Mouse (Mus musculus) T-cell, adult 66 days (primary cell): Measurements from ENCODE around the gene C4b. TPM values are rescaled to one million over a fixed set of nuclear protein-coding genes. Genes with fewer than 3 reads are reported as not detected.

Source experiments
- total RNA-seq, 2 experiments: library from RNA; stranded (reverse); gene quantifications; 3 replicates in 1 of 2; 4 replicates in 1 of 2; pipeline ENCODE4 v1.2.4; 2023

Gene C4b
- total RNA-seq, result 1 to 10 TPM in 1 of 2 experiments, under 1 TPM in 1; 0.93 to 1.6 TPM

DNA sequence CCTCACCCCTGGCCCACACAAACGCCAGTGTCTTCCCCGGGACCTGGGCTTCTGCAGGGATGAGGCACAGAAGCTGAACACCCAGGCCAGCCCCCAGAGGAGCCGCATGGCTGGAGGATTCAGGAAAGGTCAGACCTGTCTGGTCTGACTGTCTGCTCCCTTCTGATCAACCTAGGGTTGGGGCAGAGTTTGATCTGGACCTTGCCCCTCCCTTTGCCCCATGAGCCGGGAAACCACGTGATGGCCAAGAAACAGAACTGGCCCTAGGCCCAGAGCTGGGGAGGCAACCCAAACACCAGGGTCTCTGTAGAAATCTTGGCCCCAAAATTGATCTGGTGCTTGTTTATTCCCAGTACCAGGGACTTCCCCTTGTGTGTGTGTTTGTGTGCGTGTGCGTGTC is at the start of gene C4b:
Gene C4b, minus strand, starts transcription at position 164 of the 400 bp plus-strand sequence.

Other genes starting within 250 kb of the C4b start
- not detected for gene Btnl6, start 226.5 kb downstream of the C4b start, total RNA-seq
- gene Notch4, start 179.6 kb downstream of the C4b start, total RNA-seq, result under 1 TPM; 0.09 to 0.12 TPM
- 100 to 1,000 TPM; 217 to 222 TPM for gene Gpsm3, start 154.1 kb downstream of the C4b start, total RNA-seq
- gene Pbx2, start 152.6 kb downstream of the C4b start, total RNA-seq, result 10 to 100 TPM; 52.2 to 55.0 TPM
- 1 to 10 TPM; 9.0 to 9.7 TPM for gene Ager, start 146.0 kb downstream of the C4b start, total RNA-seq
- 10 to 100 TPM; 39.2 to 39.6 TPM for gene Rnf5, start 140.2 kb downstream of the C4b start, total RNA-seq
- 10 to 100 TPM; 58.6 to 68.9 TPM for gene Agpat1, start 139.6 kb downstream of the C4b start, total RNA-seq
- gene Egfl8, start 127.9 kb downstream of the C4b start, total RNA-seq, result 1 to 10 TPM; 5.2 to 7.1 TPM
- gene Ppt2, start 115.4 kb downstream of the C4b start, total RNA-seq, result 10 to 100 TPM; 28.1 to 31.6 TPM
- 10 to 100 TPM; 13.9 to 20.0 TPM for gene Prrt1, start 114.3 kb downstream of the C4b start, total RNA-seq
- 1 to 10 TPM; 2.1 to 3.5 TPM for gene Fkbpl, start 99.1 kb downstream of the C4b start, total RNA-seq
- gene Atf6b, start 96.7 kb downstream of the C4b start, total RNA-seq, result 10 to 100 TPM; 46.2 to 55.1 TPM
- under 1 TPM in 1 of 2 experiments, not detected in 1; 0.09 TPM for gene Tnxb, start 73.3 kb downstream of the C4b start, total RNA-seq
- not detected for gene Cyp21a1, start 60.7 kb upstream of the C4b start, total RNA-seq
- 10 to 100 TPM; 57.0 to 64.6 TPM for gene Stk19, start 93.1 kb upstream of the C4b start, total RNA-seq
- 10 to 100 TPM; 74.3 to 76.9 TPM for gene Dxo, start 93.1 kb upstream of the C4b start, total RNA-seq
- 100 to 1,000 TPM; 102 to 116 TPM for gene Skiv2l, start 106.3 kb upstream of the C4b start, total RNA-seq
- 10 to 100 TPM; 29.5 to 31.1 TPM for gene Nelfe, start 106.5 kb upstream of the C4b start, total RNA-seq
- gene Cfb, start 118.6 kb upstream of the C4b start, total RNA-seq, result under 1 TPM in 1 of 2 experiments, not detected in 1; 0.38 TPM
- 1 to 10 TPM; 4.7 to 5.7 TPM for gene Zbtb12, start 135.6 kb upstream of the C4b start, total RNA-seq
- gene Gm20547, start 138.2 kb upstream of the C4b start, total RNA-seq, result not detected
- gene C2, start 154.4 kb upstream of the C4b start, total RNA-seq, result 1 to 10 TPM in 1 of 2 experiments, under 1 TPM in 1; 0.35 to 2.6 TPM
- 100 to 1,000 TPM; 127 to 138 TPM for gene Ehmt2, start 154.6 kb upstream of the C4b start, total RNA-seq
- not detected for gene Slc44a4, start 170.6 kb upstream of the C4b start, total RNA-seq
- gene Neu1, start 187.4 kb upstream of the C4b start, total RNA-seq, result 10 to 100 TPM; 43.5 to 54.2 TPM
- 10 to 100 TPM; 10.4 to 11.9 TPM for gene Hspa1b, start 215.4 kb upstream of the C4b start, total RNA-seq
- not detected for gene Gm20481, start 226.0 kb upstream of the C4b start, total RNA-seq
- gene Hspa1a, start 228.3 kb upstream of the C4b start, total RNA-seq, result 1 to 10 TPM; 3.2 to 3.6 TPM
- not detected for gene Hspa1l, start 228.8 kb upstream of the C4b start, total RNA-seq
- 10 to 100 TPM; 31.7 to 37.8 TPM for gene Lsm2, start 238.0 kb upstream of the C4b start, total RNA-seq